Mouse (Mus musculus) embryo, embryonic 11 days (tissue): ENCODE measurements at regions not wholly inside any gene's neighbourhood (a gene's known extent, or its start where the extent isn't known, plus 50 kb on each side); places are given as distances from the start of the nearest gene placed in this dataset.

Experiments
- DNase-seq: peaks from one replicate; pipeline ENCODE4 v3.0.0-alpha.2; 2015

DNA sequence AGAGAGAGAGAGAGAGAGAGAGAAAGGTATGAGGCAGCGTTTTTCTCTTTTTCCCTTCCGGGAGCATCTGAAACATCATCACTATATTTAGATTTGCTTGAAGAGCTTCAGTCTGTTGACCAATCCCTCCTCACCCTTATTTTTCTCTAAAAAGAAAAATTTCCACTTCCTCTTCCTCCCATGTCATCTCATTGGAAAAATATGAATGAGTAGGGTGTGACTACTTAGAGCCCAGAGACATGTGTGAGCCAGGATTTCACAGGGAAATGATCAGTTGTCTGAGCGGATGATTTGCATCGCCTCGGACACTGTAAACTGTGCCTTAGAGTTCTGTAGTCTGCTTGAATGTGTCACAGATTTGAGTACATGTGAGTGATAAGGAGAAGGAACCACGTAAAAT lies 111.3 kb upstream of the Ptger4 start:
- no peak for DNase-seq

DNA sequence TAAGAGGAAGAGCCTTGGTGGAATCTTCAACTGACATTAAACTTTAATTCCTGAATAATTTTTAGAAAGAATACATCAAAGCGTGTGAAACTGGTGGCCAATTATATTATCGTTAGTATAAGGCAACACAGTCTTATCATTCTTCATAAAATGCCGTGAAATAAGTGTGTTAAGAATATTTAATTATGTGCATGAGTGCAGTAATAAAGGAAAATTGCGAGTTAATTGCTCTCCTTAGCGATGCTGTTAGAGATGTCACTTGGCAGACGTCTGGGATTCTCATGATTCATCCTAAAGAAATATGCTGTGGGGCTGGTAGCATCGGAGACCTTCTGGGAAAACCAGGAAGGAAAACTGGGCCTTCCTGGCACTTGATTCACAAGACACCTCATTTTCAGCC lies 110.3 kb upstream of the Ptger4 start:
- DNase-seq = no peak

DNA sequence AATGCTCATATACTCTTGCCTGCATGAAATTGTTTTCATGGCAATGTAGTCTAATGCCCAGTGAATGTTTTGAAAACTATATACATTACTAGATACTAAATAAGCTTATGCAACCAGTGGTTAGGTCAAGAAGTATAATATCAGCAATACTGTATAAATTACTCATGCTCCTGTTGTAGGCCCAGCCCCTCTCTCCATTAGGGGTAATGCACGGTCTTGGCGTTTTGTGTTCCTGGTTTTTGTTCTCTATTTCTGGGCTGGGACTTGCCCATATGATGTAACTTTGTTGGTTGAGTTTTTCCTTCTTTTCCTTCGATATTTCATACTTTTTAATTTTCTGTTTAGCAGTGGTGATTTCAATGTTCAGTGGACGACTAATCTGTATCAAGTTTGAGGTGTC lies 104.9 kb upstream of the Ptger4 start:
- DNase-seq = no peak

DNA sequence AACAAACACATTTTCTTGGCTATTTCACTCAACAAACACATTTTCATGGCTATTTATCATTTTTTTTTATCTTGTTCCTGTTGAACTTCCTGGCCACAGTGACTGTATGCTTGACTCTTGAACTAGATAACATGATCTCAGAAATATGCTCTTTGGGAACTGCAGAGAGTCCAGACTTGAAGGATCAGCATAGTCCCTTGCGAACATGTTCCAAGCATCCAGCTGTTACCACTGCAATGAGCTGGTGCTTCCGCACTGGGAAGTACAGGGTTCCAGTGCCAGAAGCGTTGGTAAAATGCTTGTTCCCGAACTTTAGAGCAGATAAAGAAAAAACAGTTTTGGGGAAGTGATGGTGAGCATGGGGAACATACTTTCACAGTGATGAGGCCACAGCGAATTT lies 103.7 kb upstream of the Ptger4 start:
- DNase-seq = no peak

DNA sequence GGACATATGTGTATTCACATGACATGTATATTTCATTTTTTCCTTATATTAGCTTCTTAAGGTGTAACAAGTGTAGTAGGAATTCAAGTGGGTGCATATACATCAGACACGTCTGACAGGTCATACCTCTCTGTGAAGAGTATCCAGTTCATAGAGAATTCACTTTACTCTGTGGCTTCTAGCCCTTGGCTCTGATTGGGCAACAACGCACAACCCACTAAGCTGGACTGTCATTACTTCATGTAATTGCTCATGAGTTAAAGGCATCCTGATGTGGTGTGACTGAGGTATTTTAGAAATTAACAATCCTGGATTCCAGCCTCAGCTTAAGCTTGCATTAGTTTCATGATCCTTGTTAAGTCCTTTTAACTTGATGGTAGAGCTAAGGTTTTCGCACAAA lies 103.0 kb upstream of the Ptger4 start:
- DNase-seq = no peak

DNA sequence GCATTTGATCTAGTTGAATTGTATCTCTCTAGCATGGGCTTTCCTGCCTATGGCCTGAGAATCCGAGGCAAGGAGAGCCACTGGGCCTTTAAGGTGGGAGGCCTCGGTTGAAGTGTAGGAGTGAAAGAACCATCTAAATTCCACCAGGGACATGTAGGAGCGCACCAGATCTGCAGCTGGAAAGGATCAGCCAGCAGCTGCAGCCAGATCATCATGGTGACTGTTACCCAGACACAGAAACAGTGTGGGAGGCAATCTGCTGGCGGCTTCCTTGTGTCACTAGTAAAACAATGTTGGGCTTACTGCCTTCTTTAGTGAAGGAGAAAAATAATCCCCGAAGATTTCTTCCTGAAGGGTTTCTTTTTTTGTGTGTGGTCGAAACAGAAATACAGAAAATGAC lies 99.8 kb upstream of the Ptger4 start:
- DNase-seq = no peak

DNA sequence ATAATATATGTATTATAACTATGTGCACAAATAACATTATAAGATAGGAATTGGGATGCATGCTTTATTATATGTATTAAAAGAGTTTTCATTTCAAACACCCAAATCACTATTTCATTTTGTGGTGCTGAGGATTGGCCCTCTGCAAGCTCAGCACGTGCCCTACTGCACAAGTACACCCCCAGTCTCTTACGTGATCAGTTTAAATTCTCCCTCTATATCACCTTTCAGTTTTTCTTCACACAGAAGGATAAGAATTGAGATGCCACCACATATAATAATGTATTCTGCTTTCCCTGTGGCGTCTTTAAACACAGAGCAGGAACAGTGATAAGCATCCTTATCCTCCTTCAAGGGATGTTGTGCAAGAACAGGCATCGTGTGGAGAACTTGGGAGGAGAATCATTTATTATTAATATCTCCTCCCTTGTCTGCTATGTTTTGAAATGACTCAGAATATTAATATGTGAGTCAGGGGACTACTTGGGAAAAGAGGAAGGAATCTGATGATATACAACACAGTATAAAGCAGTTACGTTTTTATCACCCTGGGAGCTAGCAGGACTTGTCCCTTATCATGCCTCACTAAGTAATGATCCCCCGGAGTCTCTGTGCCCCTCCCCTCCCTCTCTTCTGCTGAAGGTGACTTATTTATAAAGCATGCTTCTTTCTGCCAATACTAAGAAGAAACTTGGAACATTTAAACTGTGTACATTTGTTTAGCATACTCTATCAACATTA lies 91.7 kb upstream of the Ptger4 start:
- no peak for DNase-seq

DNA sequence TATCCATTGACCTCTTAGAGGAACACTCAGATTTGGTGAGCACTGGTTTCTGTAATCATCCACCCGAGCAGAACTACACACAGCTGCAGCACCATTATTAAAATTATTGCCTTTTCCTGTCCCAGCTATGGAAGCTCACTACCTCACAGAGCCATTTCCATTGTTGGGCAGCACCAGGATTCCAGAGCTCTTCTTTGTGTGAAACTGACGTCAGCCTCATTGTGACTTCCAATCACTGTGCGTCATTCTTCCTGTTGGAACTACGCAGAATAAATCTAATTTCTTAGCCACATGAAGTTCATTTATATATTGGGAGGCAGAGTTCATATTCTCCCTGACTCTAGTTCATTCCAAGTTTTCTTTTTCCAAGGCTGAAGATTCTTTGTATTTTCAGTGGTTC lies 83.0 kb upstream of the Ptger4 start:
- DNase-seq = no peak

DNA sequence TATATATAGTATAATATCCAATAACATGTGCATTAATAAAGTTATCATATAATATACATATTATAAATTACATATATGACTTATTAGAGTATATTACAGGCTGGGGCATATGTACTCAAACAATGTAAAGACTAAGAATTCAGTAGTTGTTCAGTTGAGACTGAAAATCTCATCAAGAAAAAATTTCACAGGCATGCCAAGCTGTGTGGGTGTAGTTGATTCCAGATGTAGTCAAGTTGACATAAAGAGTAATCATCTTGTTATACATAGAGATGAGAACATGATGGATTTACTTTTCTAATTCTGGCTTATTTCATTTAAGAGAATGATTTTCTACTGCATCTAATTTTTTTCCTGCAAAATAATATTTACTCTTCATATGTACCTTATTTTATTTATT lies 77.7 kb upstream of the Ptger4 start:
- no peak for DNase-seq

DNA sequence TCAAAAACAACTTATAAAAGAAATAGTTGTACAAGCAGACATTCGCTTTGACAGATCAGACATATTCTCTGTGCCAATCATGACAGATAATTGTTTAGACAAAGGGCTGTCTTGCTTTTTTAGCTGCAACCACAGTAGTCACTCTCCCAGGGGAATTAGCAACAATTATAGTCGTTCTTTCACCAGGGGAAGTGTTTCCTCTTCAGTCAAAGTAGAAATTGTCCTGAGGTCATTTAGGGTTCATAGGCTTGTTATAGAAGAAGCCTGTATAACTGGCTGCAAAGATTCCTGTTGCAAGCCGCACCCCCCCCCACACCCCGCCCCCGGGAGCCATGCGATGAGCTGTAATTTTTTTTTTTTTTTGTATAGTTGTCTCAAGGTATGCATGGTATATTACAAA lies 68.2 kb upstream of the Ptger4 start:
- DNase-seq = peak; percentile 30

DNA sequence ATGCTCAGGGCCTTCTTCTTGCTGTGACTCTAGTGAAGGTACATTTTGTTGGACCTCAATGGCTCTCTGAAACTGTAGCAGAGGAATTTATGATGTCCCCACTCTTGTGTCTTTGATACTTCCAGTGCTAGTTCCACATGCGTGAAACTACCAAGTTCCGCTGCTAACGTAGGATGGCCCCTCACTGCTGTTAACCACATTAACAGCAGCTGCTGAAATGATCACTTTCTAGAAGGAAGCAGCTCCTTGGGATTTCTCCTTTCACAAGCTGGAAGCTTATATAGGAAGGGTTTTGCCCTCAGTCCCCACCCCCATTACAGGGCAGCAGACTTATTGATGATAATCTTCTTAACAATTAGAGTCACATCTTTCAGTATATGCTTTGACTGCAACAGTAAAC lies 66.0 kb upstream of the Ptger4 start:
- no peak for DNase-seq

DNA sequence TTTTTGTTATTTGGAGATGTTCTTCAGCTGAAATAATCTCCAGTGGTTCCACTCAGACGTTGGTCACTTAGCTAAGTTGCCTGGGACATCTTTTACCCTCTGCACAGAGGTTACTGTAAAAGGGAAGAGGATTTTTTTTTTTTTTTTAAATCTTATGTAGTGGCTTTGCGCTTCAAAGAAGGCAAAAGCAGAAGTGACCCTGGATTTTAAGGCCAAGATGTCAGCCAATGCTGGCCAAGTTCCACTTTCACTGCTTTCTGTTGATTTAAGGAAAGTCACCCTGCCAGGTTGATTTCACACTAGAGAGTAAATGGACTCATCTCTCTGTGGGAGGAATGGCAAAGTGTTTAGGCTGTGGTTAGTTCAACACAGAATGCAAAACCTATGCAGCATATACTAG lies 58.4 kb upstream of the Ptger4 start:
- DNase-seq = no peak

DNA sequence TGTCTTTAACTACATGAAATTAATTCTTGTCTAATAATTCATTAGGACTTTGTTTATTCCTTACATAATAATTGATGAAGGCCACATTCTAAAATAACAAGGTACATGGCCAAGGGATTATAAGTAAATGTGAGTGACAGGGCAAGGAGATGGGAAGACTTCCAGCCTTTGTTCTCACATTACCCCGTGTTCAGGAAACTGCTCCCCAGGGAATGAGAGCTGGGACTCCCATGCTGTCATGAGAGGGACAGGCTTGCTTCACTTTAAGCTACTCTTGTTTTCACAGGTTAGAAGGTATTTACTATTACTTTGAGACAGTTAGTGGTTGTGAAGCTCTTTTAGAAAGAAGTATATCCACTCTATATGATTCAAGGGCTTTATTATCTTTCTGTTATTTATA lies 55.8 kb upstream of the Ptger4 start:
- DNase-seq = no peak

DNA sequence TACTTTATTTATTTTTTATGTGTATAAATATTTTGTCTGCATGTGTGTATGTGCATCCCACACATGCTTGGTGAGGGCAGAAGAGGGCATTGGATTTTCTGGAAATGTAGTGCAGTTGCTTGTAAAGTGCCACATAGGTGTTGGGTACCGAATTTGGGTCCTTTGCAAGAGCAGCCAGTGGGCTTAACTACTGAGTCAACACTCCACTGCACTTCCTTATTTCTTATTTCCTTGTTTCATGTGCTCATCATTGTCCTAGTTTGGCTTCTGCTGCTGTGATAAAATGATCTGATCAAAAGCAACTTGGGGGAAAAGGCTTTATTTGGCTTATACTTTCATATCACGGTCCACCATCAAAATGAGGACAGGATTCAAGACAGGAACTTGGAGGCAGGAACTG lies 53.0 kb upstream of the Ptger4 start:
- DNase-seq = no peak
